Mouse (Mus musculus) ovary, postnatal 14 days (tissue): Measurements from ENCODE around the gene Rbm33.

Source experiments
- DNase-seq: peaks from one replicate; pipeline ENCODE4 v3.0.0; 2022; ENCODE audit warnings: low spot score

Gene Rbm33

GRCm38 (mm10) chr5:28324457-28324856 lies 7.5 kb downstream of the Rbm33 start:
- no peak for DNase-seq

- no peak for DNase-seq
Observed at GRCm38 (mm10) chr5:28329024-28329806, 12.3 kb downstream of the Rbm33 start.

- DNase-seq: no peak
Observed at GRCm38 (mm10) chr5:28333731-28334130, 16.8 kb downstream of the Rbm33 start.

- no peak for DNase-seq
Observed at GRCm38 (mm10) chr5:28351857-28352513, 35.1 kb downstream of the Rbm33 start.

GRCm38 (mm10) chr5:28355614-28356013 lies 38.7 kb downstream of the Rbm33 start:
- DNase-seq: no peak

GRCm38 (mm10) chr5:28360745-28361144 lies 43.8 kb downstream of the Rbm33 start:
- DNase-seq: no peak

GRCm38 (mm10) chr5:28368056-28368455 lies 51.1 kb downstream of the Rbm33 start:
- DNase-seq: no peak

- no peak for DNase-seq
Observed at GRCm38 (mm10) chr5:28370836-28371235, 53.9 kb downstream of the Rbm33 start.

GRCm38 (mm10) chr5:28372172-28372664 lies 55.3 kb downstream of the Rbm33 start:
- DNase-seq: no peak

GRCm38 (mm10) chr5:28373498-28374427 lies 56.8 kb downstream of the Rbm33 start:
- no peak for DNase-seq

- DNase-seq: no peak
Observed at GRCm38 (mm10) chr5:28377299-28377698, 60.4 kb downstream of the Rbm33 start.

- DNase-seq: no peak
Observed at GRCm38 (mm10) chr5:28382289-28382688, 65.4 kb downstream of the Rbm33 start.

GRCm38 (mm10) chr5:28386783-28387182 lies 69.9 kb downstream of the Rbm33 start:
- no peak for DNase-seq

- DNase-seq: no peak
Observed at GRCm38 (mm10) chr5:28387531-28388179, 70.7 kb downstream of the Rbm33 start.

- DNase-seq: peak; percentile 43
Observed at GRCm38 (mm10) chr5:28388184-28388583, 71.3 kb downstream of the Rbm33 start.

- no peak for DNase-seq
Observed at GRCm38 (mm10) chr5:28390189-28390588, 73.3 kb downstream of the Rbm33 start.

- no peak for DNase-seq
Observed at GRCm38 (mm10) chr5:28397344-28397743, 80.4 kb downstream of the Rbm33 start.

GRCm38 (mm10) chr5:28398736-28399135 lies 81.8 kb downstream of the Rbm33 start:
- no peak for DNase-seq

GRCm38 (mm10) chr5:28399451-28400115 lies 82.7 kb downstream of the Rbm33 start:
- DNase-seq: no peak

- DNase-seq: no peak
Observed at GRCm38 (mm10) chr5:28402756-28403155, 85.8 kb downstream of the Rbm33 start.

GRCm38 (mm10) chr5:28406662-28407061 lies 89.7 kb downstream of the Rbm33 start:
- no peak for DNase-seq
